Mouse (Mus musculus) MEL (cell line): Measurements from ENCODE around the gene Nampt. TPM values are rescaled to one million over a fixed set of nuclear protein-coding genes. Genes with fewer than 3 reads are reported as not detected.

Experiments used
- DNase-seq: peaks from one replicate; pipeline ENCODE4 v3.0.0; 2011; ENCODE audit warnings: low read depth, low spot score
- H3K27ac ChIP-seq: 2 replicates; pipeline ENCODE4 v1.5.1; 2012; ENCODE audit warnings: low read depth, mild to moderate bottlenecking, control low read depth, low read length, moderate library complexity; ENCODE audit not compliant: control insufficient read depth
- H3K27me3 ChIP-seq, 2 experiments: fragments of 150-350 bp in 1 of 2; sonication (generic) in 1 of 2; 2 replicates each; pipeline ENCODE4 v1.6.1; 2012; ENCODE audit warnings: low read length in 2 of 2, mild to moderate bottlenecking in 2 of 2, improper control_type of control experiment in 1 of 2, moderate library complexity in 1 of 2; ENCODE audit not compliant: insufficient read depth in 2 of 2, control insufficient read depth in 1 of 2
- H3K36me3 ChIP-seq, 2 experiments: 2 replicates each; pipeline ENCODE4 v1.6.1; 2012 to 2014; ENCODE audit warnings: low read length in 2 of 2, improper control_type of control experiment in 1 of 2, inconsistent platforms in 1 of 2, mild to moderate bottlenecking in 1 of 2; ENCODE audit not compliant: insufficient read depth in 2 of 2, control insufficient read depth in 1 of 2
- H3K4me1 ChIP-seq, 2 experiments: fragments of 150-350 bp in 1 of 2; sonication (generic) in 1 of 2; 2 replicates each; pipeline ENCODE4 v1.6.1; 2012; ENCODE audit warnings: low read length in 2 of 2, improper control_type of control experiment in 1 of 2, mild to moderate bottlenecking in 1 of 2; ENCODE audit not compliant: insufficient read depth in 2 of 2, control insufficient read depth in 1 of 2
- H3K4me3 ChIP-seq, 2 experiments: fragments of 150-350 bp in 1 of 2; sonication (generic) in 1 of 2; 2 replicates each; pipeline ENCODE4 v1.5.1; 2012; ENCODE audit warnings: low read depth in 2 of 2, low read length in 2 of 2, mild to moderate bottlenecking in 2 of 2, moderate library complexity in 2 of 2, control low read depth in 1 of 2, improper control_type of control experiment in 1 of 2; ENCODE audit not compliant: control insufficient read depth in 1 of 2, insufficient read depth in 1 of 2
- H3K79me2 ChIP-seq: 2 replicates; pipeline ENCODE4 v1.6.1; 2012; ENCODE audit warnings: mild to moderate bottlenecking, low read length, moderate library complexity; ENCODE audit not compliant: control insufficient read depth, poor library complexity, insufficient read depth
- H3K9ac ChIP-seq: 2 replicates; pipeline ENCODE4 v1.6.1; 2012; ENCODE audit warnings: low read depth, mild to moderate bottlenecking, control low read depth, low read length, moderate library complexity; ENCODE audit not compliant: control insufficient read depth, poor library complexity, severe bottlenecking
- H3K9me3 ChIP-seq: fragments of 150-350 bp; sonication (generic); replicated peaks from 2 replicates; pipeline ENCODE4 v1.6.1; 2012; ENCODE audit warnings: mild to moderate bottlenecking, low read length, improper control_type of control experiment, moderate library complexity; ENCODE audit not compliant: insufficient read depth
- CHD1 ChIP-seq: IDR thresholded peaks from 2 replicates; pipeline ENCODE4 v1.6.1; 2012; ENCODE audit warnings: low read depth, mild to moderate bottlenecking, inconsistent platforms, low read length, improper control_type of control experiment
- CTCF ChIP-seq, 3 experiments: IDR thresholded peaks in 2 of 3; conservative IDR thresholded peaks in 1 of 3; 2 replicates each; pipeline ENCODE4 v1.5.1; 2011 to 2012; ENCODE audit warnings: low read length in 3 of 3, low read depth in 2 of 3, mild to moderate bottlenecking in 2 of 3, improper control_type of control experiment in 1 of 3, inconsistent platforms in 1 of 3, mixed read lengths in 1 of 3, moderate library complexity in 1 of 3; ENCODE audit not compliant: control insufficient read depth in 1 of 3, insufficient read depth in 1 of 3, poor library complexity in 1 of 3, severe bottlenecking in 1 of 3
- E2F4 ChIP-seq: IDR thresholded peaks from 2 replicates; pipeline ENCODE4 v1.6.1; 2011; ENCODE audit warnings: low read depth, low read length, improper control_type of control experiment, borderline replicate concordance
- JUND ChIP-seq: IDR thresholded peaks from 2 replicates; pipeline ENCODE4 v1.6.1; 2011; ENCODE audit warnings: low read depth, mild to moderate bottlenecking, improper control_type of control experiment, low read length
- KAT2A ChIP-seq: conservative IDR thresholded peaks from 2 replicates; pipeline ENCODE4 v1.6.1; 2012; ENCODE audit warnings: low read depth, low read length, improper control_type of control experiment, inconsistent platforms
- MAFK ChIP-seq: IDR thresholded peaks from 2 replicates; pipeline ENCODE4 v1.6.1; 2011; ENCODE audit warnings: low read depth, mild to moderate bottlenecking, low read length, improper control_type of control experiment, borderline replicate concordance
- MEF2A ChIP-seq: IDR thresholded peaks from 2 replicates; pipeline ENCODE4 v1.6.1; 2014; ENCODE audit warnings: low read depth, mild to moderate bottlenecking, inconsistent platforms, low read length, improper control_type of control experiment; ENCODE audit not compliant: poor library complexity, insufficient replicate concordance, severe bottlenecking; ENCODE audit errors: extremely low read depth
- MYB ChIP-seq: IDR thresholded peaks from 2 replicates; pipeline ENCODE4 v1.6.1; 2011; ENCODE audit warnings: mild to moderate bottlenecking, low read depth, low read length, improper control_type of control experiment
- POLR2A ChIP-seq, 2 experiments: IDR thresholded peaks; 2 replicates each; pipeline ENCODE4 v1.6.1; 2011 to 2012; ENCODE audit warnings: low read length in 2 of 2, mild to moderate bottlenecking in 2 of 2, control low read depth in 1 of 2, improper control_type of control experiment in 1 of 2, low read depth in 1 of 2, moderate library complexity in 1 of 2; ENCODE audit not compliant: control insufficient read depth in 1 of 2, insufficient read depth in 1 of 2, poor library complexity in 1 of 2
- POLR2AphosphoS2 ChIP-seq: IDR thresholded peaks from 2 replicates; pipeline ENCODE4 v1.6.1; 2011; ENCODE audit warnings: low read length, improper control_type of control experiment
- POLR2AphosphoS5 ChIP-seq: IDR thresholded peaks from 2 replicates; pipeline ENCODE4 v1.6.1; 2012; ENCODE audit warnings: low read depth, borderline replicate concordance, mild to moderate bottlenecking, inconsistent platforms, low read length, moderate library complexity, mixed read lengths
- RAD21 ChIP-seq: IDR thresholded peaks from 2 replicates; pipeline ENCODE4 v1.6.1; 2011; ENCODE audit warnings: mild to moderate bottlenecking, low read depth, low read length, improper control_type of control experiment
- TAL1 ChIP-seq: IDR thresholded peaks from 2 replicates; pipeline ENCODE4 v1.6.1; 2012; ENCODE audit warnings: mild to moderate bottlenecking, inconsistent platforms, low read length, moderate library complexity, mixed read lengths
- TBP ChIP-seq: IDR thresholded peaks from 2 replicates; pipeline ENCODE4 v1.8.0; 2011; ENCODE audit warnings: low read depth, low read length, improper control_type of control experiment
- TCF12 ChIP-seq: IDR thresholded peaks from 2 replicates; pipeline ENCODE4 v1.6.1; 2014; ENCODE audit warnings: low read depth, mild to moderate bottlenecking, inconsistent platforms, low read length, improper control_type of control experiment, moderate library complexity
- UBTF ChIP-seq: IDR thresholded peaks from 2 replicates; pipeline ENCODE4 v1.6.1; 2012; ENCODE audit warnings: low read depth, mild to moderate bottlenecking, inconsistent platforms, low read length, improper control_type of control experiment, moderate library complexity, borderline replicate concordance; ENCODE audit not compliant: insufficient read depth
- USF1 ChIP-seq: IDR thresholded peaks from 2 replicates; pipeline ENCODE4 v1.6.1; 2014; ENCODE audit warnings: low read depth, mild to moderate bottlenecking, inconsistent platforms, low read length, improper control_type of control experiment, moderate library complexity
- ZKSCAN1 ChIP-seq: IDR thresholded peaks from 2 replicates; pipeline ENCODE4 v1.6.1; 2012; ENCODE audit warnings: low read depth, mild to moderate bottlenecking, inconsistent platforms, low read length, improper control_type of control experiment, moderate library complexity
- polyA plus RNA-seq, 2 experiments: library from polyadenylated mRNA; stranded (reverse) in 1 of 2; unstranded in 1 of 2; fragments of >175 nt in 1 of 2; fragments of >200 nt in 1 of 2; gene quantifications; 2 replicates each; pipeline versions ENCODE4 v1.2.1 to v1.2.4; 2012; ENCODE audit warnings: low replicate concordance in 2 of 2, low read depth in 1 of 2; ENCODE audit not compliant: insufficient read length in 2 of 2, insufficient read depth in 1 of 2, missing spikeins in 1 of 2
- total RNA-seq: library from RNA; depleted of rRNA; stranded (reverse); fragments of 300-350 nt; gene quantifications from 2 replicates; pipeline ENCODE4 v1.2.3, GENCODE M21; 2012

The Nampt gene
- total and polyA plus RNA-seq, 3 experiments, result 23.0 to 74.6 (median 40.9) TPM

DNA sequence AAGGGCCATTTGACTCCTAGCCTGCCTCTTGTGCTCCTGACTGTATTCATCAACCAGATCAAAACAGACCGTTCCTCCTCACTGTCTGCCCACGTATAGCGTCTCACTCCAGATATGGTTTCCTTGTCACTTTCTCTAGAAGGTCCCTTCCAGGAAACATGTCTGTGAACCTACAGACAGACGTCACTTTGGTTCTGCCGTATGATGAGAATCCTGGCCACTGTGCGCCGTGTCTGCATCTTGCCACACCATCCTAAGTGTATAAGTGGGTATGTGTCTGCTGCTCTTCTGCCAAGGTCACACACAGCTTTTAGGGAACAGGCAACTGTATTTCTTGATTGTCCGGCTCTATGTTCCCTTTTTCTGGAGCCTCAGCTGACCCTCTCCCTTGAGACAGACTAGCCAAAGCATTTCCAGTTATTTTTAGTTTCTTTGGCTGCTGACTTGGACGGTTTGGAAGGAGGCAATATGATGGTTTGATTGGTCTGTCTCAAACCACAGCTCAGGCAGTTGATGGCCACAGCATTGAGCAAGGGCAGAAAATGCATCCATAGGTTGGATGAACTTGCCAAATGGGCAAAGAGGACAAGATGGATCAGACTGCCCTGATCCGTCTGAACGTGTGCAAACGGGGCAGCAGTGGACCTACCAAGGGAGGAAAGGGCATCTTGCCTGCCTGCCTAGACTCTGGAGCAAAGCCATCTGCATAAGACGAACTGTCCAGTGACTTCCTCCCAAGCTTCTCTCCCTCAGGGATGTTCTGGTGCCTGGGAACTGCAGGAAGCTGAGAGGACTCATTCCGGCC is 37.6 kb downstream of the Nampt start:
- H3K9ac ChIP-seq, result no peak overlapping the region
- DNase-seq, result no peak
- peaks cover 0 to 4% of the 10 kb centered on the region in 2 experiments; a peak in 3 of 4 replicates for H3K36me3 ChIP-seq
- no peaks in the 10 kb centered on the region for H3K9me3 ChIP-seq
- peaks cover 0 to 11% of the 10 kb centered on the region in 2 experiments; a peak in 2 of 4 replicates for H3K4me1 ChIP-seq
- no peaks in the 10 kb centered on the region for H3K79me2 ChIP-seq
- H3K4me3 ChIP-seq, result no peak overlapping the region
- H3K27ac ChIP-seq, result no peak overlapping the region
- no peak for TF ChIP-seq UBTF
- no peak for TF ChIP-seq MEF2A
- TF ChIP-seq POLR2AphosphoS5, result no peak
- no peak for TF ChIP-seq TCF12
- no peak for TF ChIP-seq CTCF (IDR thresholded peaks at IDR 0.05 in 2 of 3, conservative IDR thresholded peaks at IDR 0.05 in 1 of 3; ENCODE audit: control insufficient read depth in 1 of 3, insufficient read depth in 1 of 3, low read depth in 2 of 3, low read length in 3 of 3, poor library complexity in 1 of 3, severe bottlenecking in 1 of 3)
- no peak for TF ChIP-seq MYB
- no peak for TF ChIP-seq TBP
- no peak for TF ChIP-seq MAFK
- no peak for TF ChIP-seq USF1
- no peak for TF ChIP-seq RAD21
- no peak for TF ChIP-seq E2F4
- TF ChIP-seq CHD1, result no peak
- no peak for TF ChIP-seq KAT2A
- TF ChIP-seq TAL1, result no peak
- TF ChIP-seq POLR2A (IDR thresholded peaks at IDR 0.05; ENCODE audit: control insufficient read depth in 1 of 2, insufficient read depth in 1 of 2, low read depth in 1 of 2, low read length in 2 of 2, poor library complexity in 1 of 2), result no peak
- no peaks in the 10 kb centered on the region for H3K27me3 ChIP-seq

DNA sequence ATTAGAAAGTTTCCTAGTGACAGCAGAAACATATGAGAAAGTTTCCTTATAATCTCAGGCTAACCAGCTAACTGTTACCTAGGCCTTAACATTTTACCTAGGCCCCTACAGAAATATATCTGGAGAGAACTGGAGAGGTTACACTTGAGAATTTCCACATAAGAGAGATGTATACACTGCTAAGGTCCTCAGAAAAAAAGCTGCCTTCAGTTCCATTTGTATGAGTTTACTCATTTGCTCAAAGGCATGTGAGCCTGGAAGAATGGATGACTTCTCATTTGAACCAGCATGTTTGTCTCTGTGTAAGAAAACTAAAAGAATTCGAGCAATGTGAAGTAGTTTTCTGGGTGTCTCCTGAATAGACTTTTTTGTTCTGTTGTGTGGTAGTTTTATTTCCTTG is 39.1 kb downstream of the Nampt start:
- H3K9me3 ChIP-seq, result no peaks in the 10 kb centered on the region
- H3K4me1 ChIP-seq, result peaks cover 0 to 11% of the 10 kb centered on the region in 2 experiments; a peak in 2 of 4 replicates
- no peak for DNase-seq
- no peak overlapping the region for H3K27ac ChIP-seq
- no peaks in the 10 kb centered on the region for H3K27me3 ChIP-seq
- TF ChIP-seq POLR2AphosphoS2, result no peak
- TF ChIP-seq MYB, result no peak
- no peak for TF ChIP-seq ZKSCAN1
- no peak for TF ChIP-seq JUND
- H3K36me3 ChIP-seq, result peaks cover 0 to 4% of the 10 kb centered on the region in 2 experiments; a peak in 2 of 4 replicates
- H3K79me2 ChIP-seq, result no peaks in the 10 kb centered on the region
- no peak overlapping the region for H3K4me3 ChIP-seq
- H3K9ac ChIP-seq, result no peak overlapping the region
